23 mouse cellular contexts compared by ENCODE assay signal in the genomic region with DNA sequence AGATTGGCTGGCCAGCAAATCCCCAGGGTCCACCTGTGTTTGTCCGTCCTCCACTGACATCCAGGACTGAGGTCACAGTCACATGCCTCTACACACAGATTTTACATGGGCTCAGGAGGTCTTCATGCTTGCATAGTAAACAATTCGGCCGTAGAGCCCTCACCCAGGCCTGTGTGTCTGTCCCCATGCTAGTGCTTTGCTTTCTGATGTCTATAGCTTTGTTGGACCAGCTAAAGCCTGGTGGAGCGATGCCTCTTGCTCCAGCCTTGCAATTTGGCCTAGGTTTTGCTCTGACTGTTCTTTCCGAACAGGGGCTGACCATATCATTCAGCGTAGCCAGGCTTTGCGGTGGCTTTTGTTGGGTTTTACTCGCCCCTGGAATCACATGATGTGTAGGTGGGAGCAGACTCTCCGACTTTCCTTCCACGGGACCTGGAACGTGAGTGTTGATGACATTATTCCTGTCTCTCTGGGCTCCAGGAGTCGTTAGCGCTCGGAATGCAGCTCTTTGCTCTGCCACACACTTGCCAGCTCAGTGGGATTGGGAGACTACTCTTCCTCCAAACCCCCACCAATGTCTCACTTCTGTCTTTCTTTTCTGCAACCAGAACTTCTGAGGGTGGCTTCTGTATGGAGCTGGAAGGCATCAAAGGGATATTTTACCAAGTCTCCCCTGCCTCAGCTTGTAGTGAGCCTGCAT.
DNase-seq lines count a peak whose midpoint lies in the region; ATAC-seq lines count a peak whose summit lies in the region.
"Had no signal": no experiment of that assay in that cellular context is flagged by ENCODE, and none has a peak within 500 bp of the region (broad histone marks: within the 10 kb centered on the region; RNA-seq: fewer than 3 reads in every experiment).

No protein-coding gene starts in this region.

- H3K27ac ChIP-seq in midbrain, embryonic 14.5 days (replicated peaks; ENCODE audit: low read depth, low read length) = no peak overlapping the region
- H3K27ac ChIP-seq: embryonic facial prominence, embryonic 10.5 days; forebrain, embryonic 15.5 days; hindbrain, embryonic 10.5 days; limb, embryonic 15.5 days; liver, embryonic 14.5 days; midbrain, embryonic 13.5 days had no signal

- no peaks in the 10 kb centered on the region for H3K9me3 ChIP-seq in midbrain, embryonic 14.5 days (ENCODE audit: control insufficient read depth, low read length)
- H3K9me3 ChIP-seq: embryonic facial prominence, embryonic 10.5 days; forebrain, embryonic 15.5 days; hindbrain, embryonic 10.5 days; limb, embryonic 15.5 days; midbrain, embryonic 13.5 days had no signal

- H3K4me3 ChIP-seq in midbrain, embryonic 14.5 days (replicated peaks; ENCODE audit: low read depth, low read length) = no peak overlapping the region
- H3K4me3 ChIP-seq: embryonic facial prominence, embryonic 10.5 days; forebrain, embryonic 15.5 days; hindbrain, embryonic 10.5 days; limb, embryonic 15.5 days; megakaryocyte, embryonic 14.5 days; midbrain, embryonic 13.5 days had no signal

- ATAC-seq in midbrain, embryonic 14.5 days (ENCODE audit: low FRiP score, low TSS enrichment) = no peak
- ATAC-seq: forebrain, embryonic 15.5 days; hindbrain, embryonic 16.5 days; intestine, embryonic 16.5 days; midbrain, embryonic 13.5 days had no signal

- 84% methylated on average over 14 of the region's 14 CpGs for WGBS in midbrain, embryonic 14.5 days

- H3K4me1 ChIP-seq in midbrain, embryonic 14.5 days (ENCODE audit: control insufficient read depth, insufficient read depth, low read length) = no peaks in the 10 kb centered on the region
- H3K4me1 ChIP-seq: embryonic facial prominence, embryonic 10.5 days; forebrain, embryonic 15.5 days; hindbrain, embryonic 10.5 days; limb, embryonic 15.5 days; megakaryocyte, embryonic 14.5 days; midbrain, embryonic 13.5 days had no signal

- no peak overlapping the region for H3K9ac ChIP-seq in midbrain, embryonic 14.5 days (replicated peaks; ENCODE audit: low read length)
- H3K9ac ChIP-seq: forebrain, embryonic 15.5 days; limb, embryonic 15.5 days; liver, embryonic 14.5 days; lung, embryonic 14.5 days; midbrain, embryonic 13.5 days had no signal

- intact Hi-C loops in heart, postnatal 14 days (cut with DNase I) = no loop called here

- no peak overlapping the region for H3K4me2 ChIP-seq in midbrain, embryonic 14.5 days (ENCODE audit: low read length)
- H3K4me2 ChIP-seq: forebrain, embryonic 15.5 days; limb, embryonic 15.5 days; lung, embryonic 14.5 days; midbrain, embryonic 13.5 days had no signal

- H3K27me3 ChIP-seq in midbrain, embryonic 14.5 days (ENCODE audit: control insufficient read depth, insufficient read depth, low read length) = no peaks in the 10 kb centered on the region
- H3K27me3 ChIP-seq: forebrain, embryonic 15.5 days; limb, embryonic 15.5 days; megakaryocyte, embryonic 14.5 days; midbrain, embryonic 13.5 days had no signal

- no peaks in the 10 kb centered on the region for H3K36me3 ChIP-seq in midbrain, embryonic 14.5 days (ENCODE audit: control insufficient read depth, insufficient read depth, low read length)
- H3K36me3 ChIP-seq: embryonic facial prominence, embryonic 10.5 days; forebrain, embryonic 15.5 days; hindbrain, embryonic 10.5 days; limb, embryonic 15.5 days; midbrain, embryonic 13.5 days had no signal

- peak; percentile 69 for DNase-seq in heart, adult 11 months
- DNase-seq in heart, postnatal 14 days = no peak
- peak; percentile 29 for DNase-seq in right cerebral cortex, adult 18-20 months
- no peak for DNase-seq in right cerebral cortex, postnatal 4 days
- DNase-seq in right cerebral cortex, postnatal 14 days = peak; percentile 6
- no peak for DNase-seq in midbrain, embryonic 14.5 days
- no peak for DNase-seq in thymus, postnatal 10 days (ENCODE audit: low spot score in 2 of 2)
- DNase-seq: adrenal gland, postnatal 14 days; cerebellum, adult 8-10 months; gastrocnemius, postnatal 36 days; kidney, adult 9 months; kidney, postnatal 14 days; lung, embryonic 14.5 days; thymus, postnatal 25 days had no signal

Comparison
In these comparisons a context has a peak if more than half of its experiments do, and no peak if none do; other contexts are left out.
1. DNase-seq: peak in heart, adult 11 months (single experiment), right cerebral cortex, adult 18-20 months (single experiment) and right cerebral cortex, postnatal 14 days (single experiment); none in heart, postnatal 14 days (0 of 2), right cerebral cortex, postnatal 4 days (single experiment), midbrain, embryonic 14.5 days (single experiment) and thymus, postnatal 10 days (0 of 2).